Mouse (Mus musculus): ENCODE measurements around the gene Ube3b. TPM values are rescaled to one million over a fixed set of nuclear protein-coding genes. Genes with fewer than 3 reads are reported as not detected.

Ube3b gene
- total RNA-seq, 2 experiments from 2014 or later, result 83.4 to 89.8 TPM

DNA sequence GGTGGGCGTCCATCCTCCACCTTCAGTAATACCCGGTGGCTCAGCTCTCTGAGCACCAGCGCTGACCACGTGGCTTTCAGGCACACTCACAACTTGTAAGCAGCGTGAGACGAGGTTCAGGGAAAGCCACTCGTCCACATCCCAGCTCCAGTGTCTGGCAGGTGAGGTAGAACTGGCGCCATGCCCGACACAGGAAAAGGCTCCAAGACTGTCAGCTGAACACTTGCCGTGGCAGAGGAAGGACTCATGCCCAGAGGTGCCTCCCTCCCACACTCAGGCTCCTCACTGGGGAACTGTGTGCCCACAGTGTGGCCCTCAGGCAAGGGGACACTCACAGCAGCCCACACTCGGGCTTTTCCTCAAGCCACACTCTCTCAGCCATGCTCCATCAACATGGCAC, 7.2 kb upstream of the Ube3b start:
- DNase-seq (ENCODE audit: extremely low spot score in 1 of 2, low spot score in 1 of 2), result no peak

- DNase-seq (ENCODE audit: extremely low spot score in 1 of 2, low spot score in 1 of 2), result no peak
Observed at GRCm38 (mm10) chr5:114373581-114373980, 6.8 kb upstream of the Ube3b start.

DNA sequence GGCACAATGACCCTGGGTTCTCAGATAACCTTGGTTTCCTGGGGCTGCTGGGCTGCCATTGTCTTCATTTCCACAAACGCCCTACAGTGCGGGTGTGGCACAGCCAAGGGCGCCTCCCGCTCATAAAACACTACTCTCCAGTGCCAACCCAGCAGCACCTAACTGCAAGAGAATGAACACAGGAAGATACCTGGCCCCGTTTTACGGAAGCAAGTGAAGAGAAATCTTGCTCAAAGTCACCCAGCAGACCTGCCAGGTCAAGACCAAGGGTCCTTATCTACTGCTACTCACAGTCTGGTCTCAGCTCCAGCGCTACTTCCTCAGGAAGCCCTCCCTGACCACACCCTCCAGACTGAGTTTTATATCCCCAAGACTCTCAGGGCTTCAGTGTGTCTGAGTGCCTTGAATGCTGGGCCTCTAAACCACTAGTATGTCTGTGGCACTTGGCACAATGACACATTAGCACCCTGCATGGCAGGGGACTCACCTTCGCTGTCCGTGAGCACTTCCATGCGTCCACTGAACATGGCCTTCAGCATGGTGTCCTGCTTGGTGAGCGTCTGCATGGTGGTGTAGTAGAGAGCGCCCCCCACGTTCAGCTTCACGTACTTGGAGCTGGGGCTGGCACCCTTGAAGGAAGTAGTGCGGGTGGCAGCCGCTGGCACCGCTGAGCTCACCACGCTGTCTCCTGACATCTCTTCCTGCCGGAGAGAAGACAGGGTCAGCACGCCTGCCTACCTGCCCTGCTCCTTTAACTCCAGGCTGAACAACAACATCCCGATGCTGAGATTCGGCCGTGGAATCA, 5.8 kb upstream of the Ube3b start:
- no peak for DNase-seq (ENCODE audit: extremely low spot score in 1 of 2, low spot score in 1 of 2)

- no peak for DNase-seq (ENCODE audit: extremely low spot score in 1 of 2, low spot score in 1 of 2)
Observed at GRCm38 (mm10) chr5:114378177-114378920, 2.1 kb upstream of the Ube3b start.

GRCm38 (mm10) chr5:114378936-114379335, 1.5 kb upstream of the Ube3b start:
- no peak for DNase-seq (ENCODE audit: extremely low spot score in 1 of 2, low spot score in 1 of 2)

GRCm38 (mm10) chr5:114379763-114380162, 644 bp upstream of the Ube3b start:
- no peak for DNase-seq (ENCODE audit: extremely low spot score in 1 of 2, low spot score in 1 of 2)

DNA sequence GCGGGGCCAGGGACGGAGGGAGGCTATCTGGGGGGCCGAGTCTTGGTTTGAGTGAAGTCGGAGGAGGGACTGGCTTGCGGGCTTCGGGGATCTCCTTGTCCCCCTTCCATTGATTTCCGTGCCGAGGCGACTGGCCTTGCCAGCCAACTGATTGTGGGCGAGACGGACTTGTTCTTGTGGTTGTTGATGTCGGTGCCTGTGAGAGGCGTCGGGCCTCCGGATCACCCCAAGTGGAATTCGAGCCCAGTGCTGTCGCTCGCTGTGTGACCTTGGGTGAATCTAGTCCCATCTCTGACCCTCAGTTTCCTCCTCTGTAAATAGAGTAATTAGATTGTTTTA, 575 bp downstream of the Ube3b start:
- no peak for DNase-seq (ENCODE audit: extremely low spot score in 1 of 2, low spot score in 1 of 2)

DNA sequence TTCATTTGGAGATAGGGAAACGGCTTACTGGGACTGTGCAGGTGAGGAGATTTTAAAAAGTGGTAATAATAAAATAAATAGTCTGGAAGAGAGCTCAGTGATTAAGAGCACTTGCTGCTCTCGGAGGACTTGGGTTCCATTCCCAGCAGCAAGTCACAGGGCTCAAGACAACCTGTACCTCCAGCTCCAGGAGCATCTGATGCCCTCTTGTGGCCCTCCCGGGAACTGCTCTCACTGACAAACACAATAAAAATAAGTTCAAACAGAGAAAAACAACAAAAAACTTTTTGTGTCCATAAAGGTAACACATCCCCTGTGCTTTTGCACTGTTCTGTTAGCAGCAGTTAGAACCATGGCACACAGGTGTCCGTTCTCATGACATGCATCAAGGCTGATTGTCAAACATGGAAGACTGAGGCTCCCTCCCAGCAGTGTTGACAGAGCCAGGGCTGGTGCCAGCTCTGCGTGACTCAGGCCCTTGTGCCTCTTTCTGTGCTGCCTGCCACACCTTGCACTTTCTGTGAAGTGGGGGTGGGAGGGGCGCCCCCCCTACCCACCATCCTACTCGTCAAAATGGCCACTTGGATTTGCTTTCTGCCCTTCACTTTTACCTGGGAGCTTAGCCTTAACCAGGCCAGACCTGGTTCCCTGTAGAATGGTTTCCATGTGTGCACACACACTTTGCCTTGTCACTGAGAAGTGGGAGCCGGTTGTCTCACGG, 2.9 kb downstream of the Ube3b start:
- peak in 1 of 2 experiments; percentile 49 for DNase-seq (ENCODE audit: extremely low spot score in 1 of 2, low spot score in 1 of 2)

DNA sequence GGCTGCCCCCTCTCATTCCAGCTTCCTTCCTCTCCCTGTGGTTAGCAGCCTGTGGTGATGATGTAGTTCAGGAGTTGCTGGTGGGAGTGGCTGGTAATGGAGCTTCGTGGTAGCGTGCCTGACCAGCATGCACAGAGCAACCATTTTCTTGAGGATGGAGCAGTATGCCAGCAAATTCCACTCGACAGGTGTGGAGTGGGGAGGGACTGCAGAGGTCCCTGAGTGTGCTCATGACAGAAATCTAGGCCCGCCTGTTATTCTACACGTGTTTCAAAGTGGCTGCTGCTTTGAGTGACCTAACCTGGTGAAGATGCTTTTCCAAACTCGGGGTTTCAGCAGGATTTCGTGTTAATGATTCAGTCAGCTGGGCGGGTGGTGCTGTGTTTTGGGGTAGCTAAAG, 4.0 kb downstream of the Ube3b start:
- no peak for DNase-seq (ENCODE audit: extremely low spot score in 1 of 2, low spot score in 1 of 2)

- no peak for DNase-seq (ENCODE audit: extremely low spot score in 1 of 2, low spot score in 1 of 2)
Observed at GRCm38 (mm10) chr5:114393169-114393568, 12.8 kb downstream of the Ube3b start.

DNA sequence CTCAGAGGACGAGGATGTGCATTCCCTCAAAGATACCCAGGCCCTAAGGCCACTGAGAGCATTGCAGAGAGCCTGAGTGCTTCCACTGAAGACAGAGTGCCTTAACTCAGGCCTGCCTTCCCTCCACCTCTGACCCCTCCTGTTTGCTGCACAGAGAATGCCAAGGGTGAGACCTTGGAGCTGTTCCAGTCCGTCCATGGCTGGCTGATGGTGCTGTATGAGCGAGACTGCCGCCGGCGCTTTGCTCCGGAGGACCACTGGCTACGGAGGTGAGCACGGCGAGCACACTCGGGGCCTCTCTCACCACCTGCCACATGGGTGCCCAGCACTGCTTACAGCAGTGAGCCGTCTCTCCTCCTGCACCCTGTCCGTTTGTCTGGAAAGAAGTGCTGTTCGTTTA, 26.2 kb downstream of the Ube3b start:
- no peak for DNase-seq (ENCODE audit: extremely low spot score in 1 of 2, low spot score in 1 of 2)

GRCm38 (mm10) chr5:114407269-114407668, 26.9 kb downstream of the Ube3b start:
- DNase-seq (ENCODE audit: extremely low spot score in 1 of 2, low spot score in 1 of 2), result no peak

- no peak for DNase-seq (ENCODE audit: extremely low spot score in 1 of 2, low spot score in 1 of 2)
Observed at GRCm38 (mm10) chr5:114407810-114408209, 27.4 kb downstream of the Ube3b start.

- DNase-seq (ENCODE audit: extremely low spot score in 1 of 2, low spot score in 1 of 2), result no peak
Observed at GRCm38 (mm10) chr5:114408846-114409245, 28.4 kb downstream of the Ube3b start.

- DNase-seq (ENCODE audit: extremely low spot score in 1 of 2, low spot score in 1 of 2), result no peak
Observed at GRCm38 (mm10) chr5:114410429-114410828, 30.0 kb downstream of the Ube3b start.

- no peak for DNase-seq (ENCODE audit: extremely low spot score in 1 of 2, low spot score in 1 of 2)
Observed at GRCm38 (mm10) chr5:114412361-114412998, 32.1 kb downstream of the Ube3b start.

GRCm38 (mm10) chr5:114413067-114413735, 32.8 kb downstream of the Ube3b start:
- no peak for DNase-seq (ENCODE audit: extremely low spot score in 1 of 2, low spot score in 1 of 2)

DNA sequence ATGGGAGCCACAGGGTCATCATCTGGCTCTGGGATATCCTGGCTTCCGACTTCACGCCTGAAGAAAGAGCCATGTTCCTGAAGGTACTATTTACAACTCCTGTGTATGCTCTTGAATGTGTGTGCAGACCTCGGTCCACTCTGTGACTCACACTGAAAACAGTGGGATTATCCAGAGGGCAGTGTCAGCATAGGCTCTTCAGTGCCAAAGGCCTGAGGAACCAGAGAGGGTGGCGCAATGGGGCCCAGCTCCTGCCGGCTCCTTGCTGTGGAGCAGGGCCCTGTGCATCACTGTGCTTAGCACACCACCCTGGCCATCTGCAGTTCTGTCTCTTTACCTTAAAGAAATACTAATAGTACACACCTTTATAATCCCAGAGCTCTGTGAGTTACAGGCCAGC, 35.2 kb downstream of the Ube3b start:
- DNase-seq (ENCODE audit: extremely low spot score in 1 of 2, low spot score in 1 of 2), result no peak

GRCm38 (mm10) chr5:114416855-114417254, 36.4 kb downstream of the Ube3b start:
- DNase-seq (ENCODE audit: extremely low spot score in 1 of 2, low spot score in 1 of 2), result no peak

DNA sequence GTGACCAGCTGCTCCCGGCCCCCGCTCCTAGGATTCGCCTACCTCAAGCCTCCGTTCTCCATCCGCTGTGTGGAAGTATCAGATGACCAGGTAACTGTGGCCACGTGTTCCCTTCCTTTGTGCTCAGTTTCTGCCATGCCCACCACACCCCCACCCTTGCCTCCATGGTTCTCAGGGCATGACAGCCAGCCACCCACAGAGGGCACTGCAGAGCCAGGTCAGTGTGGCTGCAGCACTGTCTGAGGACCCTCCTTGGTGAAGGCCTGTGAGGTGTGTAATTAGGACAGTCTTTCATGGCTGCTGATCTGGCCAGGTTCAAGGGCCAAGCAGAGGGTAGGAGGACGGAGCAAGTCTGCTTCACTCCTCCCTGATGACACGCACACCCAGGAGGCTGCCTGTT, 38.1 kb downstream of the Ube3b start:
- no peak for DNase-seq (ENCODE audit: extremely low spot score in 1 of 2, low spot score in 1 of 2)

Data from layer of hippocampus, postnatal 25 days (tissue).